Mouse (Mus musculus) G1E (cell line): ENCODE measurements around the gene Tmem219.

Experiments
- CTCF ChIP-seq: IDR thresholded peaks from 2 replicates; pipeline ENCODE4 v1.5.1; 2012; ENCODE audit warnings: low read depth, low read length, inconsistent platforms, mixed read lengths
- GATA1 ChIP-seq: IDR thresholded peaks from 2 replicates; pipeline ENCODE4 v1.6.1; 2012; ENCODE audit warnings: borderline replicate concordance, low read length, inconsistent platforms, mixed read lengths
- POLR2AphosphoS5 ChIP-seq: IDR thresholded peaks from 2 replicates; pipeline ENCODE4 v1.6.1; 2012; ENCODE audit warnings: low read depth, low read length, inconsistent platforms; ENCODE audit not compliant: insufficient replicate concordance
- TAL1 ChIP-seq: conservative IDR thresholded peaks from 2 replicates; pipeline ENCODE4 v1.6.1; 2012; ENCODE audit warnings: low read depth, low read length, inconsistent platforms, mixed read lengths

DNA sequence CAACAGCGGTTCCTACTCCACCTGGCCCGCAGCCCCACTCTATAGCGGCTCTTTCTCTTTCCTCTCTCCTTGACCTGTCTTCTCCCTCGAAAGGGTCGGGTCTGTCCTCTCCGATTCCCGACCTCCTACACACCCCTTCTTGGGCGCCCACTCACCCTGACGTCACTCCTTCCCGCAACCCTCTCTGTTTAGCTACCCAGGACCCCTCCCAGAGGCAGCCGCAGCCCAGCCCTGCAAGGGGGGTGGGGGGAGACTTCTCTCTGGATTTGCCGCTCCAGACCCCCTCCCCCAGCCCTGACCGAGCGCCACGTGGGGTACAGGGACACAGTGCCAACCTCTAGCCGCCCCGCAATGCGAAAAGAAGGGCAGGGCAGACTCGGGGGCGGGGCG is 26.7 kb upstream of the Tmem219 start, which contains the start of gene Asphd1:
- TF ChIP-seq CTCF (no peak), TAL1 (no peak), POLR2AphosphoS5 (no peak), GATA1 (no peak)
